Mouse (Mus musculus) hindbrain, embryonic 15.5 days (tissue): ENCODE data around the gene Ddx47. TPM values are rescaled to one million over a fixed set of nuclear protein-coding genes. Genes with fewer than 3 reads are reported as not detected.

ENCODE experiments used
- polyA plus RNA-seq: library from polyadenylated mRNA; unstranded; fragments of >200 nt; fragmentation: Nextera tagmentation; extraction: Ambion mirVana; gene quantifications from 2 replicates; pipeline ENCODE4 v1.2.1, GENCODE M21; 2015

Gene Ddx47
- polyA plus RNA-seq, 1 experiment from 2014 or later, result 70.5 TPM

Other genes with a start within 250 kb of the Ddx47 start
- 5.5 and 5.7 TPM in 2 replicates for gene Dusp16, start 219.0 kb upstream of the Ddx47 start, polyA plus RNA-seq
- 3.4 and 4.2 TPM in 2 replicates for gene Crebl2, start 181.5 kb upstream of the Ddx47 start, polyA plus RNA-seq
- 34.3 and 34.5 TPM in 2 replicates for gene Gpr19, start 113.0 kb upstream of the Ddx47 start, polyA plus RNA-seq
- gene Cdkn1b, start 91.2 kb upstream of the Ddx47 start, polyA plus RNA-seq, result 17.0 and 21.8 TPM in 2 replicates
- gene Apold1, start 29.9 kb upstream of the Ddx47 start, polyA plus RNA-seq, result 3.6 and 4.1 TPM in 2 replicates
- 0.34 and 0.64 TPM in 2 replicates for gene Gprc5a, start 54.0 kb downstream of the Ddx47 start, polyA plus RNA-seq
- not detected in 2 replicates for gene Gprc5d, start 106.7 kb downstream of the Ddx47 start, polyA plus RNA-seq
- 100 and 112 TPM in 2 replicates for gene Fam234b, start 186.4 kb downstream of the Ddx47 start, polyA plus RNA-seq
- gene Hebp1, start 186.4 kb downstream of the Ddx47 start, polyA plus RNA-seq, result 3.6 and 6.8 TPM in 2 replicates
- gene Gsg1, start 242.7 kb downstream of the Ddx47 start, polyA plus RNA-seq, result 0.33 TPM in 1 of 2 replicates, not detected in the other